Comparison of ENCODE assay signal across 8 mouse cellular contexts in the genomic region with DNA sequence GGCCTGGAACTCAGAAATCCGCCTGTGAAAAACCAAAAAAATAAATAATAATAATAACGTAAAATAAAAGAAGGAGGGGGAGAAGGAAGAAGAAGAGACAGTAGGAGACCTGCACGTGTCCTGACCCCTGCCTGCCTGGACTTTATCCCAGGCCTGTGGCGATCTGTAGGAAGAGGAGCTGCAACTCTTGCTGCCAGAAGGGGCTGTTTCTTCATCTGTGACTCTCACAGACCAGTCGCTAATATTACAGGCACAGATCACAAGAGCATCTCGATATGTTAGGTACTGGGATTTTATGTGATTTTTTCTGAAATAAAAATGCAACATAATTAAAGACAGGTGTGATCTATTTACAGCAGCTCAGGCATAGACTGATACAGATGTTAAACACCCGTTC. TPM values are rescaled to one million over a fixed set of nuclear protein-coding genes. Genes with fewer than 3 reads are reported as not detected.
DNase-seq lines count a peak whose midpoint lies in the region; ATAC-seq lines count a peak whose summit lies in the region.

No protein-coding gene starts in this region.

- peak overlapping the region; percentile 73 for H3K4me2 ChIP-seq in heart, embryonic 16.5 days (ENCODE audit: low read depth, low read length)

- H3K4me3 ChIP-seq in heart, embryonic 16.5 days (ENCODE audit: low read length) = peak overlapping the region; percentile 98
- H3K4me3 ChIP-seq in hindbrain, embryonic 10.5 days = peak overlapping the region; percentile 90
- peak overlapping the region; percentile 53 for H3K4me3 ChIP-seq in macrophage (ENCODE audit: inconsistent target)

- H3K4me1 ChIP-seq in heart, embryonic 16.5 days (ENCODE audit: control insufficient read depth, insufficient read depth, low read length) = peaks cover 11% of the 10 kb centered on the region
- peaks cover 25% of the 10 kb centered on the region; the same call in 1 of the 2 replicates for H3K4me1 ChIP-seq in hindbrain, embryonic 10.5 days (replicated peaks)

- no peaks in the 10 kb centered on the region for H3K36me3 ChIP-seq in heart, embryonic 16.5 days (ENCODE audit: control insufficient read depth, insufficient read depth)
- no peaks in the 10 kb centered on the region for H3K36me3 ChIP-seq in hindbrain, embryonic 10.5 days
- H3K36me3 ChIP-seq in macrophage (ENCODE audit: inconsistent target) = no peaks in the 10 kb centered on the region

- H3K27ac ChIP-seq in heart, embryonic 16.5 days (ENCODE audit: low read length) = peak overlapping the region; percentile 93; the same call in 1 of the 2 replicates
- H3K27ac ChIP-seq in hindbrain, embryonic 10.5 days = peak overlapping the region; percentile 95
- H3K27ac ChIP-seq in macrophage = peak overlapping the region; percentile 41

- peak overlapping the region; percentile 93 for H3K9ac ChIP-seq in heart, embryonic 16.5 days (ENCODE audit: low read length)

- peaks cover 32% of the 10 kb centered on the region for H3K79me2 ChIP-seq in macrophage (ENCODE audit: inconsistent target)

- no peak for ATAC-seq in heart, embryonic 16.5 days (replicated peaks; ENCODE audit: extremely low read depth, insufficient read depth, low FRiP score)

- intact Hi-C loops in heart, postnatal 36 days (cut with DNase I) = loop anchor here (5.0 to 10.0 kb wide), 2 partner anchors 49 to 631 kb away; a partner anchor contains a TSS

- no peaks in the 10 kb centered on the region for H3K9me3 ChIP-seq in heart, embryonic 16.5 days (replicated peaks; ENCODE audit: control insufficient read depth, low read length)
- H3K9me3 ChIP-seq in hindbrain, embryonic 10.5 days = no peaks in the 10 kb centered on the region

- H3K27me3 ChIP-seq in heart, embryonic 16.5 days (ENCODE audit: control insufficient read depth, insufficient read depth, low read length) = no peaks in the 10 kb centered on the region
- peaks cover 7% of the 10 kb centered on the region; the same call in 1 of the 2 replicates for H3K27me3 ChIP-seq in hindbrain, embryonic 10.5 days (ENCODE audit: insufficient read depth, poor library complexity, severe bottlenecking)

- no peak for DNase-seq in heart, postnatal 36 days
- DNase-seq in R1 (ENCODE audit: low read depth, low spot score) = peak; percentile 11
- DNase-seq in hindbrain, embryonic 10.5 days (ENCODE audit: low spot score) = no peak
- DNase-seq in T-cell, adult 2 months (ENCODE audit: low spot score) = no peak
- DNase-seq in gastrocnemius, postnatal 25 days = no peak
- no peak for DNase-seq in gastrocnemius, adult 18-20 months (ENCODE audit: low spot score)

- 12% methylated on average over 7 of the region's 7 CpGs for WGBS in heart, embryonic 16.5 days
- 16% methylated on average over 7 of the region's 7 CpGs for WGBS in hindbrain, embryonic 10.5 days
- WGBS in macrophage (ENCODE audit: missing documents) = 8% methylated on average over 7 of the region's 7 CpGs

RNA-seq across cellular contexts. Expression of a gene that starts 1.1 kb away (rescaled TPM):
- polyA plus RNA-seq in heart, embryonic 16.5 days (2015; fragmentation: Nextera tagmentation; extraction: Ambion mirVana) = 55.0 and 56.2 TPM in 2 replicates
- total RNA-seq in heart, postnatal 36 days (2021) = 10 to 100 TPM; 27.1 to 30.3 TPM
- polyA plus RNA-seq in hindbrain, embryonic 10.5 days (2016; fragmentation: Nextera tagmentation; extraction: Ambion mirVana) = 59.6 and 61.3 TPM in 2 replicates
- 100 to 1,000 TPM in 25 of 26 experiments, 10 to 100 TPM in 1; 95.0 to 256 (median 172) TPM for total RNA-seq in macrophage (2018; cell fraction: chromatin; rRNA removed)
- 100 to 1,000 TPM in 5 of 26 experiments, 10 to 100 TPM in 21; 69.1 to 104 (median 91.0) TPM for total RNA-seq in macrophage (2018; cell fraction: cytosol; rRNA removed)
- 100 to 1,000 TPM in 22 of 26 experiments, 10 to 100 TPM in 4; 67.3 to 230 (median 126) TPM for total RNA-seq in macrophage (2018; cell fraction: nucleus; rRNA removed)
- polyA plus RNA-seq in macrophage (2018) = 62.8 to 103 TPM (median 74.0 TPM) in 3 replicates
- total RNA-seq in gastrocnemius, postnatal 25 days (2021) = 10 to 100 TPM; 34.4 to 37.5 TPM
- 10 to 100 TPM; 35.9 to 38.6 TPM for total RNA-seq in gastrocnemius, adult 18-20 months (2021)

Comparison
In these comparisons a context has a peak if more than half of its experiments do, and no peak if none do; other contexts are left out.
1. H3K27ac ChIP-seq: peak in every context shown above with its lines; median percentile 95 in hindbrain, embryonic 10.5 days; 93 in heart, embryonic 16.5 days; 41 in macrophage.